Mouse (Mus musculus) heart, embryonic 13.5 days (tissue): ENCODE measurements around the gene Dnah11. TPM values are rescaled to one million over a fixed set of nuclear protein-coding genes. Genes with fewer than 3 reads are reported as not detected.
A peak's percentile ranks its signal among the peaks of the same experiment; 100 is the strongest.

Experiments used
- ATAC-seq: fragments of 200-750 bp; cut with Nextera tagmentation; 2 replicates; pipeline ENCODE4 v1.8.0; 2017; ENCODE audit warnings: moderate TSS enrichment; ENCODE audit not compliant: insufficient number of reproducible peaks, low FRiP score, low TSS enrichment; ENCODE audit errors: extremely low read depth
- H3K27ac ChIP-seq: fragments of 300-500 bp; sonication (generic); replicated peaks from 2 replicates; pipeline ENCODE4 v1.5.1; 2015; ENCODE audit warnings: moderate library complexity, mild to moderate bottlenecking, inconsistent platforms
- H3K27me3 ChIP-seq: fragments of 300-500 bp; sonication (generic); replicated peaks from 2 replicates; pipeline ENCODE4 v1.6.1; 2015; ENCODE audit warnings: mild to moderate bottlenecking, inconsistent platforms
- H3K36me3 ChIP-seq: fragments of 300-500 bp; sonication (generic); 2 replicates; pipeline ENCODE4 v1.6.1; 2015; ENCODE audit warnings: mild to moderate bottlenecking, inconsistent platforms
- H3K4me1 ChIP-seq: fragments of 300-500 bp; sonication (generic); 2 replicates; pipeline ENCODE4 v1.6.1; 2015; ENCODE audit warnings: inconsistent platforms
- H3K4me2 ChIP-seq: fragments of 300-500 bp; sonication (generic); 2 replicates; pipeline ENCODE4 v1.6.1; 2015; ENCODE audit warnings: inconsistent platforms, mild to moderate bottlenecking, moderate library complexity
- H3K4me3 ChIP-seq: fragments of 300-500 bp; sonication (generic); 2 replicates; pipeline ENCODE4 v1.5.1; 2015; ENCODE audit warnings: moderate library complexity, mild to moderate bottlenecking, inconsistent platforms
- H3K9ac ChIP-seq: fragments of 300-500 bp; sonication (generic); 2 replicates; pipeline ENCODE4 v1.6.1; 2015; ENCODE audit warnings: inconsistent platforms, mild to moderate bottlenecking, moderate library complexity
- H3K9me3 ChIP-seq: fragments of 300-500 bp; sonication (generic); 2 replicates; pipeline ENCODE4 v1.6.1; 2016; ENCODE audit warnings: inconsistent platforms
- WGBS: fragments of 180-500 bp; shearing (Covaris S2); methylation state at CpG from one replicate; pipeline ENCODE4 v1.1.7; 2015; ENCODE audit warnings: mixed read lengths; 5-methylcytosine and 5-hydroxymethylcytosine counted together
- polyA plus RNA-seq: library from polyadenylated mRNA; unstranded; fragments of >200 nt; fragmentation: Nextera tagmentation; extraction: Ambion mirVana; gene quantifications from 2 replicates; pipeline ENCODE4 v1.2.1, GENCODE M21; 2015

Gene Dnah11
- polyA plus RNA-seq, 1 experiment from 2014 or later: not detected

- H3K27me3 ChIP-seq: no peaks in the 10 kb centered on the region
- 77% methylated on average over 3 of the region's 3 CpGs for WGBS
- 0 out of 2 replicates have a peak, but pooled peaks cover 11% of the 10 kb centered on the region for H3K36me3 ChIP-seq
- H3K27ac ChIP-seq: no peak overlapping the region
- ATAC-seq: no peak
- no peak overlapping the region for H3K9ac ChIP-seq
- 0 out of 2 replicates have a peak, but pooled peaks cover 5% of the 10 kb centered on the region for H3K4me1 ChIP-seq
- no peak overlapping the region for H3K4me3 ChIP-seq
- no peak overlapping the region for H3K4me2 ChIP-seq
- H3K9me3 ChIP-seq: no peaks in the 10 kb centered on the region
Measured at GRCm38 (mm10) chr12:117861249-117861648, 337.6 kb downstream of the Dnah11 start.

GRCm38 (mm10) chr12:117860840-117861239 is 338.0 kb downstream of the Dnah11 start:
- Histone ChIP-seq H3K4me2 (no peak overlapping the region), H3K4me1 (0 out of 2 replicates have a peak, but pooled peaks cover 5% of the 10 kb centered on the region), H3K27me3 (no peaks in the 10 kb centered on the region), H3K27ac (no peak overlapping the region), H3K36me3 (0 out of 2 replicates have a peak, but pooled peaks cover 7% of the 10 kb centered on the region), H3K9me3 (no peaks in the 10 kb centered on the region), H3K4me3 (no peak overlapping the region), H3K9ac (no peak overlapping the region)
- WGBS: 67% methylated on average over 7 of the region's 7 CpGs
- ATAC-seq: no peak

GRCm38 (mm10) chr12:117857884-117858283 is 341.0 kb downstream of the Dnah11 start:
- H3K9ac ChIP-seq: no peak overlapping the region
- H3K4me1 ChIP-seq: 0 out of 2 replicates have a peak, but pooled peaks cover 5% of the 10 kb centered on the region
- no peaks in the 10 kb centered on the region for H3K9me3 ChIP-seq
- ATAC-seq: no peak
- H3K27me3 ChIP-seq: no peaks in the 10 kb centered on the region
- no peak overlapping the region for H3K27ac ChIP-seq
- no peaks in the 10 kb centered on the region for H3K36me3 ChIP-seq
- no peak overlapping the region for H3K4me3 ChIP-seq
- H3K4me2 ChIP-seq: no peak overlapping the region
- 87% methylated on average over 6 of the region's 6 CpGs for WGBS

DNA sequence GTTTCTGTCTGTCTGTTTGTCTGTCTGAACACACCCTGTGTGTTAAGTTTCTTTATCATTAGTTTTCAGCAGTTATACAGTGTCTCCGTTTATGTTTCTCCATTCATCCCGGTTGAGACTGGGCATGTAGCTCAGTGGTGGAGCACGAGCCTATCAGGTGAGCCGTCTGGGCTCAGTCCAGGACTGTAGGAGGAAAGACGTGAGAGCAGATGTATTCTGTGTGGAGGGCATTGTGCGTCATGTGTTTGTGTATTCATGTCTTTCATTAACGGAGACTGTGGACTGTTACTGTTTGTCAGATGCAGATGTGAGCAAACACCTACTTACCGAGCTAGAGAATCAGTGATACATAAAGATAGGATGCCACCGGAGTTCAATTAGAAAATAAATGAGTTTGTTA is 341.8 kb downstream of the Dnah11 start:
- no peaks in the 10 kb centered on the region for H3K36me3 ChIP-seq
- H3K9me3 ChIP-seq: no peaks in the 10 kb centered on the region
- no peak overlapping the region for H3K4me2 ChIP-seq
- no peak overlapping the region for H3K4me3 ChIP-seq
- no peak overlapping the region for H3K9ac ChIP-seq
- H3K4me1 ChIP-seq: no peaks in the 10 kb centered on the region
- H3K27ac ChIP-seq: no peak overlapping the region
- no peak for ATAC-seq
- no peaks in the 10 kb centered on the region for H3K27me3 ChIP-seq
- WGBS: 70% methylated on average over 9 of the region's 9 CpGs

GRCm38 (mm10) chr12:117853316-117853715 is 345.5 kb downstream of the Dnah11 start:
- Histone ChIP-seq H3K4me2 (no peak overlapping the region), H3K4me1 (peaks cover 20% of the 10 kb centered on the region), H3K27ac (no peak overlapping the region), H3K9ac (no peak overlapping the region), H3K9me3 (no peaks in the 10 kb centered on the region), H3K36me3 (no peaks in the 10 kb centered on the region), H3K4me3 (no peak overlapping the region), H3K27me3 (no peaks in the 10 kb centered on the region)
- no peak for ATAC-seq
- WGBS: 19% methylated on average over 6 of the region's 6 CpGs

- 38% methylated on average over 10 of the region's 10 CpGs for WGBS
- ATAC-seq: peak; percentile 42; the same call in 1 of the 2 replicates
- no peaks in the 10 kb centered on the region for H3K27me3 ChIP-seq
- peak overlapping the region; percentile 75 for H3K27ac ChIP-seq
- H3K9me3 ChIP-seq: no peaks in the 10 kb centered on the region
- H3K36me3 ChIP-seq: no peaks in the 10 kb centered on the region
- H3K4me1 ChIP-seq: peaks cover 20% of the 10 kb centered on the region
- peak overlapping the region; percentile 40 for H3K4me2 ChIP-seq
- H3K4me3 ChIP-seq: no peak overlapping the region
- H3K9ac ChIP-seq: no peak overlapping the region
Measured at GRCm38 (mm10) chr12:117850472-117850871, 348.4 kb downstream of the Dnah11 start.

- Histone ChIP-seq H3K9ac (no peak overlapping the region), H3K9me3 (no peaks in the 10 kb centered on the region), H3K4me1 (peaks cover 28% of the 10 kb centered on the region), H3K27me3 (no peaks in the 10 kb centered on the region), H3K4me2 (no peak overlapping the region), H3K4me3 (no peak overlapping the region), H3K36me3 (no peaks in the 10 kb centered on the region), H3K27ac (no peak overlapping the region)
- 88% methylated on average over 6 of the region's 6 CpGs for WGBS
- ATAC-seq: no peak
Measured at GRCm38 (mm10) chr12:117848621-117849020, 350.2 kb downstream of the Dnah11 start.

- Histone ChIP-seq H3K27ac (no peak overlapping the region), H3K27me3 (no peaks in the 10 kb centered on the region), H3K9ac (peak overlapping the region; percentile 66), H3K9me3 (no peaks in the 10 kb centered on the region), H3K36me3 (no peaks in the 10 kb centered on the region), H3K4me1 (peaks cover 12% of the 10 kb centered on the region), H3K4me2 (peak overlapping the region; percentile 95), H3K4me3 (peak overlapping the region; percentile 90)
- WGBS: 40% methylated on average over 2 of the region's 2 CpGs
- ATAC-seq: no peak
Measured at GRCm38 (mm10) chr12:117844917-117845316, 353.9 kb downstream of the Dnah11 start.

- under 1% methylated on average over 15 of the region's 15 CpGs for WGBS
- Histone ChIP-seq H3K27me3 (no peaks in the 10 kb centered on the region), H3K9me3 (no peaks in the 10 kb centered on the region), H3K27ac (peak overlapping the region; percentile 65), H3K4me3 (peak overlapping the region; percentile 90), H3K4me2 (peak overlapping the region; percentile 95), H3K9ac (peak overlapping the region; percentile 92), H3K36me3 (no peaks in the 10 kb centered on the region), H3K4me1 (peaks cover 8% of the 10 kb centered on the region)
- ATAC-seq: peak; percentile 32; the same call in 1 of the 2 replicates
Measured at GRCm38 (mm10) chr12:117844075-117844408, 354.8 kb downstream of the Dnah11 start.

DNA sequence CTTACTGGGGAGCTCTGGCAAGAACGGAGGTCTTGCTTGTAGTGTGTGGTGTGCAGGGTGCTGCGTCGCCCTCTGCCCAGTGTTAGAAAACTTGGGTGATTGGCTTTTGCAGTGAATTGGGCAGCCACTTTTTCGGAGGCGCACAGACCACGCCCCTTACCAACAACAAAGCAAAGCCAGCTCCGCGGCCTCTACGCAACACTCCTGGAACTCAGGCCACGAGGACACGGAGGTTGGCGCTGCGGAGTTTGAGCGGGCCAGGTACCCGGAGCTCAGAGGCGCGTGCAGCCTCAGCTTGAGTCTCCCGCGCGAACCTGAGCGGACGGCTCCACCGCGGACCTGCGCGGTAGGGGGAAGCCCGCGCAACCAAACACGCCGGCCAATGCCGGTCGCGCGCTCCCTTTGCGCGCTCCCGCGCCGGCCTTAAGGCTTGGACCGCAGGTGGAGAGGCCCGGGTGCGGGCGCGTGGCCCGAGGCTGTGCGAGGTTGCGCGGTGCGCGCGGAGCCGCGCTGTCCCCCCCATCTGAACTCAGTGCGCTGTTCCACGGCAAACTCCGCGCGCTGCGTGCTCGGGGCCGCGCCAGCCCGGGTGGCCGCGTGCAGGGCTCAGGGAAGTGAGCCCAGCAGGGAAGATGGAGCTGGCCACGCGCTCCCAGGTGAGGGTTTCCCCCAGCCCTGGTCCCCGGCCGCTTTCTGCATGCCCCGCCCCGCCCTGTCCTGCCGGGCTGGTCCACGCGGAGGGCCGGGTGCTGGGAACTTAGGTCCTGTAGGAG is 355.4 kb downstream of the Dnah11 start:
- H3K27me3 ChIP-seq: no peaks in the 10 kb centered on the region; the same call in 1 of the 2 replicates
- H3K9me3 ChIP-seq: no peaks in the 10 kb centered on the region
- peak overlapping the region; percentile 65 for H3K27ac ChIP-seq
- peak overlapping the region; percentile 90 for H3K4me3 ChIP-seq
- H3K9ac ChIP-seq: peak overlapping the region; percentile 92
- peak overlapping the region; percentile 95 for H3K4me2 ChIP-seq
- ATAC-seq: peak; percentile 83
- peaks cover 8% of the 10 kb centered on the region for H3K4me1 ChIP-seq
- H3K36me3 ChIP-seq: no peaks in the 10 kb centered on the region
- under 1% methylated on average over 69 of the region's 75 CpGs for WGBS

DNA sequence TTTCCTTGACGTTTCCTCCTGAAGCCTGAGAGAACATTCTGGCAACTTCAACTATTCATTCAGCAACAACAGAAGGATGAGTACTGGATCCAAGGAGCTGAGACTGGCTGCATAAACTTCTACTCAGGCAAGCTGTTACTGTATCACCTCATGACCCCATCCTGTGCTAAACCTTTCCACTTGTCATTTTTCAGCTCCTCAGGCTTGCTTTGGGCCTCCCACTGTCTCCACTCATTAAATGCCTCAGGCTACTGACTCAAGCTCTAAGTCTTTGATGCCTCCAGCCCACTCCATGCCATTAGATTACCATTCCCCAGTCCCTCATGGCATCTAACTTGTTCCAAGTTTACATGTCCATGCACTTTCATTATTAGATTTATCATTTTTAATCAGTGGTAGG is 356.2 kb downstream of the Dnah11 start:
- H3K27me3 ChIP-seq: no peaks in the 10 kb centered on the region; the same call in 1 of the 2 replicates
- no peak overlapping the region for H3K27ac ChIP-seq
- no peaks in the 10 kb centered on the region for H3K9me3 ChIP-seq
- H3K36me3 ChIP-seq: no peaks in the 10 kb centered on the region
- H3K4me2 ChIP-seq: peak overlapping the region; percentile 95; the same call in 1 of the 2 replicates
- no peak for ATAC-seq
- peaks cover 8% of the 10 kb centered on the region for H3K4me1 ChIP-seq
- no peak overlapping the region for H3K4me3 ChIP-seq
- 77% methylated on average over 1 of the region's 1 CpGs for WGBS
- no peak overlapping the region for H3K9ac ChIP-seq

DNA sequence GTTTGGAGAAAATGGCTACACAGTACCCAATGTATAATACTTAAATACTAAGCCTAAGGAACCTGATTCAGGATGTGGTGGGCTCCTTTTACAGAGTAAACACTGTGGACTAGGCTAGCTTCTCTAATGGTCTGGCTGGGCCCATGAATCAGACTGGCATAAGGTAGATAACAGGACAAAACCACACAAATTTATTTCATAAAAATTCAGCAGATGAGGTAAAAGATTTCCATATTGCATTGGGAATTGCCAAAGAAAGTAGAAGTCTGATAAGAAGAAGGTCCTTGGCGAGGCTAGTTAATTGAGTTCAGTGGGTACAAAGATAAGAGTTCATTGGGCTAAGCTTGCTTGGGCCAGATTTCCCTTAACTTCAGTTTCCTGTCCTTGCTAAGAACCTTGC is 358.1 kb downstream of the Dnah11 start:
- 33% methylated on average over 1 of the region's 1 CpGs for WGBS
- H3K4me2 ChIP-seq: no peak overlapping the region
- no peak overlapping the region for H3K9ac ChIP-seq
- no peaks in the 10 kb centered on the region; the same call in 1 of the 2 replicates for H3K27me3 ChIP-seq
- H3K4me1 ChIP-seq: peaks cover 8% of the 10 kb centered on the region
- H3K4me3 ChIP-seq: no peak overlapping the region
- no peak for ATAC-seq
- H3K27ac ChIP-seq: no peak overlapping the region
- no peaks in the 10 kb centered on the region for H3K36me3 ChIP-seq
- no peaks in the 10 kb centered on the region for H3K9me3 ChIP-seq
